Mouse (Mus musculus) frontal cortex, postnatal 14 days (tissue): ENCODE data around the gene Grik4.

Experiments
- DNase-seq, 2 experiments: peaks; one replicate each; pipeline ENCODE4 v3.0.0; 2022; ENCODE audit warnings: low spot score in 2 of 2

Grik4 gene

DNA sequence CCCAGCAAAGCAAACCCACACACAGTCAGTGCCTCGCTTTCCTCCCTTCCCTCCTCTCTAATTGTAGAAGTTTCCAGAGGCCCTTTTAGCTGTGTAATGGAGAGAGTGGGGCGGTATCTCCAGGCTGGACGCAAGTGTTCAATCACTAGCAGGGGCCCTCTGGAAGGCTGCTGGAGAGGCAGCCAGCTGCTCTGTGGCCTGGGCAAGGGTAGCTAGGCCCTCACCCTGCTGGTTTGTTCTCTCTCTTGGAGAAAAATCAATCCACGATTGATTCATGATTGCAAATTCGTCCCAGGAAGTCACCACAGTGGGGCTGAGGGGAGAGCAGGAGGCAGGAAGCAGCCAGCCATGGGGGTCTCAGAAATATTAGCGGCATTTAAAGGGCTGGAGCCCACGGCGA, 271.3 kb downstream of the Grik4 start:
- no peak for DNase-seq

DNA sequence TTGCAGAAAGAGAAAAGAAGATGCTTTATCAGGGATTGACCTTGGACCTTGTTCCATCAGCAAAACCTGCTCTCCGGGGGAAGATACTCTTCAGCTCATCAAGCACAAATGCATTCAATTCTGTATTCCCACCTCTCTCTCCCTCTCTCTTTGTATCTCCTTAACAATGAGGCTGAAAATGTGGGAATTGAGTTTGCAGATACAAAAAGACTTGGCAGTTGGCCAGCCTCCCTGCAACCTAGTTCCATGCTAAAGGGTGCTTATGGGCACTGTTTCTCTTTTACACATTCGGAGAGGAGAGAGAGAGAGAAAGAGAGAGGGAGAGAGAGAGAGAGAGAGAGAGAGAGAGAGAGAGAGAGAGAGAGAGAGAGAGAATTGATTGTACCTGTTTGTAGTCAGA, 273.7 kb downstream of the Grik4 start:
- DNase-seq: no peak

DNA sequence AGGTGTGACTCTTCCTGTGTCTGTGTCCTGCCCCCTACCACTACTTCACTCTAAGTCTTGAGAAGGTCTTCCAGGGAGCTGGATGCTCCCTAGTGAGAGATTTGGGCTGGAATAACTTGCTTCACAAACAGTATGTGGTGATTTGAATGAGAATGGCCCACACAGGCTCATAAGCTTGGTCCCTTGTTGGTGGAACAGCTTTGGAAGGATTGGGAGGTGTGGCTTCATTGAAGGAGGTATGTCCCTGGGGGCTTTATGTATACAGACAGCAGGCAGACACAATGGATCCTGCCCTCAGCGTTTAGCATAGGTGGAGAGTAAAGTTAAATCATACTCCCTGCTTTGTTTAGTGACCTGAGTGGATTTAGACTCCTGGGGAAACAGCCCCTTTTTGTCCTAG, 282.8 kb downstream of the Grik4 start:
- DNase-seq: no peak

DNA sequence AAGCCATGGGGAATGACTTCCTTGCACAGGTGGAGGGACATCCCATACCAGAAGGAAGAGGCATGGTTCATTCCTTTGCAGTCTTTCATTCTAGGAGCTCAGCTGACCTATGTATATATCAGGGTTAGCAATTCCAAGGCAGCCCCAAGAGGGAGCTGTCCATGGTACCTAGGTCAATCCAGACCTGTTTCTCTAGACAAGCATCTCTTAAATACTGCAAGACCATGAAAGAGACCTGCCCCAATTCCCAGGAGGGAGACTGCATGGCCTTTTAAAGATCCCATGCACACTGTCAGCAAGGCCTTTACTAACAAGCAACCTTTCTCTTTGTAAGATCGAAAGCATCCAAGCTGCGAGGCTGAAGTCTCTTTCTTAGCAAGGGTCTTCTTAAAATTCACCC, 291.5 kb downstream of the Grik4 start:
- DNase-seq: no peak

DNA sequence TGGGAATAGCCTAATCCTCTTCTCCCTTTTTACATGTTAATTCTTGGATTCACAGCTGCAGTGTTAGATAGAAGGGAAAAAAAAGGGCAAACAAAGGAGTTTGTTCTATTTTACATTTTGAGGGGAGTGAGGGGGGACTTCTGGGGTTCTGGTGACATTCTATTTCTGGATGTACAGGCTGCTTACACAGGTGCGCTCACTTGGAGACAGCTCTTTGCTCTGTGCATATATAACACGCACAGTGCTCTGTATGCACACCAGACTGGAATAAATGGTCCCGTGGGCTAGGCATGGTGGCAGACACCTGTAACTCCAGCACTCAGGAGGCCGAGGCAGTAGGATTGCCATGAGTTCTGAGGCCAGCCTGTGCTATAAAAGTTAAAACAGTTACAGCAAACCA, 292.0 kb downstream of the Grik4 start:
- no peak for DNase-seq

DNA sequence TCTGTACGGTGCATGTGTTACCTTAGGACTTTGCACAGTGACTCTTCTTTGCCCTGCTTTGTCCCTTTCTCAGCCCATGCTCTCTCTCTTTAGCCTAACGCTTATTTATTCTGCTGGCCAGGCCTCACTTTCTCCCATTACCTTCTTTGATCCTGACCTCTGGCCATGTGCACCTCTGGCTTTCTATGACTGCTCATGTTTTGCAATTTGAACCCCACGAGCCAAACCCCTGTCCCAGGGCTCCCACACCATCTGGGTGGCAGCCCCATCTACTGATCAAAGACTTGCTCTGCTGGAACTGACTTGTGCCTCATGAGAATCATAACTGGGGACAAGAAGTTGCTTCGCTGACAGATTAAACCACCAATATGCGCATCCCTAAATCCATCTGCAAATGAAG, 294.4 kb downstream of the Grik4 start:
- DNase-seq: no peak

DNA sequence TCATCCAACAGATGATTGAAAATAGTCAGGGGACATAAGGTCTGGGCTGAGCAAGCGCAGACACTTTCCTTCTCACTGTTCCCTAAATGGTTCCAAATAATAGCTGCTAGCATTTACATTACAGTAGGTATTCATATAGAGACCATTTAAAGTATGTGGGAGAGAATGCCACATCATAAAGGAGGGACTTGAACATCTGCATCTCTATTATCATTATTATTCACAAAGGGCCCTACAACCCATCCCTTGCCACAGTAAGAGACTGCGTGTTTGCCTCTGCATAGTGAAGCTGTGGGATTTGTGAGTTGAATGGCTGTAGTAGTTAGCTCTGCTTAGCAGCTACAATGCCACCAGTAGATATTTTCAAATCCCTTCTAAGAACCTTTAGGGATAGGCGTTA, 296.2 kb downstream of the Grik4 start:
- no peak for DNase-seq

DNA sequence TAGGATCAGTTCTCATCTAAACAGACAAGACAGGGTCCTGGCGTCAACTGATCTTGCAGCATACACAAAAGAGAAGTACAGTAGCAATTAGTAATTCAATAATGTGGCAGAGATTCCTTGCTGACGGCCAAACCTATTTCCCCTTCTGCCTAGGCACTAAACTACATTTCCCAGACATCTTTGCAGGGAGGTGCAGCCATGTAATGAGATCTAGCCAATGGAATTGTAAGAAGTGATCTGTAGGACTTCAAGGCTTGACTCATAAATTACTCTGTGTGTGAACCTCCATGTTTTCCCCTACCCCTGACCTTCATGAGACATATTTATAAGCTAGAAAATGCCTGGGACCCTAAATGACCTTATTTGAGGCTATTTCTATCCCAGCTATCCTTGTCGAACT, 296.7 kb downstream of the Grik4 start:
- no peak for DNase-seq

DNA sequence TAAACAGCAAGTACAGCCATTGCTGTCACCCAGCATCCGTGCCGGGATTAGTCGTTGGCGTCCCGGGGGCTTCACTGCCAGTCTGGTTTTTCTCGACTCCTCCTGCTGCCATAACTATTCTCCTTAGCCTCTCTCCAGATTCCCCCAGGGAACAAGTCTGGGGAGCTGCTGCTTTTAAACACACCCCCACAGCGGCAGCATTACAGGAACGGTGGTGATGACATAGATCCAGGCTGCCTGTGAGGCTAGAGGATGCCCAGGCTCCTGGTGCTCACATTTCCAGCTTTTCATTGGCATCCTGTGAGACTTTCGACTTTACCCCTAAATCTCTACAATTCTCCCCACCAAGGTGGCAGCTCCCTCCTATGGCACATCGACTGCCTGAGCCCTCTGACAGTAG, 297.5 kb downstream of the Grik4 start:
- DNase-seq: no peak

DNA sequence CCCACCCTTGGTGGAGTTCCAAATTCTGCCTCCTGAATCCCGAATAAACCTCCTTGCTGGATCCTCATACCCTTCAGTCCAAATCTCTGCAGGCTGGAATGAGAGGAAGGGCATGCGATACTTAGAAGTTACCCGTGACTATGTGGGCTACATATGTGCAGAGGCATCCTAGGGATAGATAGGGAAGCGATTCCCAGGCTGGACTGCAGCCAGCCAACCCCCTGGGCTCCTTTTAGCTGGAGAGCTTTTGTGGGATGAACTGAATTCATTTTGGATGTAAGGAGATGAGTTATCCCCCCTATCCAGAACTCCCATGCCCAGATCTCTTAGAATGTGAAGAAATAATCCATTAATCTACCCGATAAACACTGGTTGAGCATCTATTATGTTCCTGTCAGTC, 299.1 kb downstream of the Grik4 start:
- DNase-seq: no peak

DNA sequence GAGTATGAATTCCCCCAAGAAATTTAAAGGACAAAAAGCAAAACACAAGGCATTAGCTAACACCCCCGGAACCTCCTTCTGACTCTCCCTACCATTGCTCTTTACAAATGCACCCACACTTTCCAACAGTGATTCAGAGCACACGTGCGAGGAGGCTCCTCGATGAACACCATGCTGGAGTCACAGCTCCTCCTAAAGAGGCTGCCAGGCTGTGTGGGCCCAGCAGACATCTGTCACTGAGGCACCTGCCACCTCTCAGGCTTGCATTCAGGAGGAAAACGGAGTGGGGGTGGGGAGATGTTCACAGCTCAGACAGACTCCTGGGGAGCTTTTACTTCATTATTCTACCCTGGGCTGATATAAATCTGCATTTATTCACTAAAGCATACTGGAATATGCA, 301.5 kb downstream of the Grik4 start:
- peak; percentile 71 to 72 for DNase-seq

DNA sequence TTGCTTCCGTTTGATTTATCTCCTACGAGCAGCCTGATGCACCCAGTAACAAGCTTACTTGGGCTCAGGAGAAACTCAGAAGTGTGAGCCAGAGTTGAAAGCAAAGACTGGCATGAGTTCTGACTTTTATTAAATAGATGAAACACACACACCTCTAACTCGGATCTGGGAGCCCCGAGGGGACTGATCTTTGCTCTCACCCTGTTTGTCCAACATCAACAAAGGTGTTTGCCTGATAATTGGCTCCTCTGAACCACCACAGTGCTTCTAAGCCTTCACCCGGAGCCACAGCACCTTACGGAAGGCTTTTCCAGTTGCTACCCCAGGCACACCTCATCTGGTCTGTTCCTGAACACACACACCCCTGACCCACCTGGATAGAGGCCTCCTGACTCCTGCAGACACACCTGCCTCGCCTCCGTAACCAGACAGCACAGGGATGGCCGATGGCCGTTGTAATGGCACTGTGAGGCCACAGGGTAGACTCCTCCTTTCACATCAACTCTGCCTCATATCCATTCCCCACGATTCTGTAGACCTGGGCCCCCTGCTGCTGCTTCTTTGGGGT, 302.7 kb downstream of the Grik4 start:
- no peak for DNase-seq

DNA sequence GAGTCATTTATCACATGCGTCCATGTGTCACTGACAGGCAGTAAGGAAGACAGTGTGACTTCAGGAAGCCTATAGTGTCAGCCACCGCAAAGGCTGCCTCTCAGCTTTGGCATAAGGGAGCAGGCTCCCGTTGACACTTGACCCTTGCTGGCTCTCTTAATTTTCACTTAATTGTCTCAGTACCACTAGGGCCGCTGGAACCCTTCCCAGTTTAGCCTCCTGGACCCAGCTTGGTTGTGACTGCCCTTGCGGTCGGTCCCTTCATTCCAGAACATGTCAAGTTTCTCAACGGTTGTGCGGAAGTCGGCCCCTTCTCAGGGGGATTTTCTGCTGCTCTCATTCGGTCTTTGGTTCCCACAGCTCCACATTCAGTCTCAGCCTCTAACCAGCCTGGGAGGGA, 307.8 kb downstream of the Grik4 start:
- no peak for DNase-seq

DNA sequence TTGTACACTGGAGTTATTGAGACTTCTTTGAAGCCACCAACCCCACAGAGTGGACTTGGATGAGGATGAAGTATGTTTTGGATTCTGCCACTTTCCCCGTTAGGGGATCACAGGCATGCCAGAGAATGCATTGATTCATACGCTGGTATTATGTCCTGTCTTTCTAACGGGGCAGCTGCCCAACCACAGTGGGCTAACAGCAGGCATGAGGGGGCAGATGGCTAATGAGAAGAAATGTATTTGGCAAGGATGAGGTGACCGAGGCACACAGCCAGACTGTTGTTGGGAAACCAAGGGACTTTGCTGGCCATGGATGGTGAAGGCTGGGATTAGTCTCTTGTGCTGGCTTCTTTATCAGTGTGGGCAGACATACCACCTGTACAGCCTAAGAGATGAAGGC, 312.8 kb downstream of the Grik4 start:
- DNase-seq: no peak

DNA sequence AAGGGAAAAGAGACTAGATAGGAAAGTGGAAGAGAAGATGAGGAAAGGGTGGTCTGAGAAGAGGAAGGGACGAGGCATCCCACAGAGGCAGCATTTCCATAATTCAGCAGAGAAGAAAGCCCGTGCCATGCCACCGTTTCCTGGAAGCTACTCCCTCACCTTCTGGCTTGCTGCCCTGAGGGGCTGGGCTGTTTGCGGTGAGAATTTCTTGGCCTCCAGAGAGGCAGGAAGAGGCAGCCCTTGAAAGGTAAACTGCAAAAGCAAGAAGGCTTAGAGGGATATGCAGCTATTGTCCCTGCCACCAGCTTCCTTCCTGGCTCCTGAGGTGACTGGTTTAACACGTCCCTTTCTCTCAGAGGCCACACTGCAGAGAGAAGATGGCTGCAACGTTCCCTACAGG, 316.7 kb downstream of the Grik4 start:
- no peak for DNase-seq

DNA sequence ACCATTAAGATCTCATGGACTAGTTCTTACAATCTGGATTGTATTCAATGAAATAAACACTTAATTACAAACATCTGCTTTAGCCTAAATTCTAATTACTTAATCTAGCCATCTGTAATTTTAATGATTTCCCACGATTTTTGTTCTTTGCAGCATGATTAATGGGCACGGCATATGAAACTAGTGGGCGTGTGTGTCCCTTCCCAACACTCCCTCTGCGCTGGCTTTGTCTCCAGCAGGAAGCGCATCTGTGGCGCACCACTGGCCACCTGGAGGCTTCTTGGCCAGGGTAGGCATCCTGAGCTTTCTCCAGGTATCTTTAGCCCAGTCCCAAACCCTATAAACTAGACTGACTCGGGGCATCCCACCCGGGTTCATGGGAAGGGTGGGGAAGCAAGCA, 317.1 kb downstream of the Grik4 start:
- DNase-seq: no peak

DNA sequence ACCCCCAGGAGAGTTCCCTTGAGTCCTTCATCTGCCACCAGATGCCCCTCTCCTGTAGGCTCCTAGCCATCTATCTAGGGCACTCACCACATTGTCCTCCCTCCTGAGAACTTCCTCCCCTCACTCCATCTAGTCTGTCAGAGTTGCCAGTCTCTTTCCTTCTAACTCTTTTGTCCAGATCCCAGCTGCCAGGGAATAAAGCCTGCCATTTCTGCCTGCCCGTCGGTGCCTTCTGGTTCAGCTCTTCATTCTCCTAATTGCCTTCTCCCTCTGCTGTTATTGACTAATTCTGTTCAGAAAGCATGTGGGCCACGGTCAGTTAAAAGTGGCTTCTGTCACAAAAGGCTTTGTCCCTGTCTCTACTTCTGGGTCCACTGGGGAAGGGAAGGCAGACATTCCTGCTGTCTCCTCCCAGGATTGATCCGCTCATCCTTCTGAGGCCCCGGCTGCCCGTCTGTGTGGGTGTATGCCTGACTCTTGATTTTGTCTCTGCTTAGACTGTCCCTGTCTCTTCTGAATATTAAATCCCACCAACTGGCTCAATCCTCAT, 318.0 kb downstream of the Grik4 start:
- no peak for DNase-seq

DNA sequence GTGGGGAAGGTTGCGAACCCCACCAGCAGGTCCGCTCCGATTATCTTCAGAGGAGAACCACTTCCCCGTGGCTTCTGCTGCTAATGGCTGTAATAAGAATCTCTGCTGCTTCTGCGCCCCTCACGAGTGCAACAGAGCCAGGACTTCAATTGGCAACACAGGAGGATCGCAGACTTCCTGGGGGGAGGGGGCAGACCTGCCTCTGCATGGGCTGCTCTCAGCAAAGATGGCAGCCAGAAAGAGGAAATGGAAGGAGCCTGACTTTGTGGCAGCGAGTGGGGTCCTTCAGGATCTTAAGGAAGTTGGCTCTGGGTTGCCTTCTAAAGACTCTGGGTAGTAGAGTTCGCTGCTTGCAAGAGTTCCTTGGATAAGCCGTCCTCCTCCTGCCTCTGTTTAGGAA, 329.9 kb downstream of the Grik4 start:
- DNase-seq: no peak

DNA sequence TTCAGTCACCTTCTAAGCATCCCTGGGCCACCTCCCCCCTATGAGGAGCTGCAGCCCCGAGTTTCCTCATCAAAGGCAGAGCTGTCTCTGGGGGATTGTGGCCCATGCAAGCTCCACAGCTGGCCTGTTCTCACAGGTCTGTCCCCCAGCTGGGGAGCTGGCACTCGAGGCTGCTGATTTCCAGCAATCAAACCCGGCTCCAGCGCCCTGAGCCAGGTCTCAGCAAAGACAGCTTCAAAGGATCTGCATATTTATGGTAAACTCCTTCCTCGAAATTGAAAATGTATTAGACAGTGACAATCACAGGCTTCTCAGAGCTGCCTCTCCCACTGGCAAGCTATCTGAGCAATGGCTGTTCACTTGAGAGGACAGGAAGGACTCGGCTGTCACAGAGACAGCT, 330.5 kb downstream of the Grik4 start:
- DNase-seq: no peak

DNA sequence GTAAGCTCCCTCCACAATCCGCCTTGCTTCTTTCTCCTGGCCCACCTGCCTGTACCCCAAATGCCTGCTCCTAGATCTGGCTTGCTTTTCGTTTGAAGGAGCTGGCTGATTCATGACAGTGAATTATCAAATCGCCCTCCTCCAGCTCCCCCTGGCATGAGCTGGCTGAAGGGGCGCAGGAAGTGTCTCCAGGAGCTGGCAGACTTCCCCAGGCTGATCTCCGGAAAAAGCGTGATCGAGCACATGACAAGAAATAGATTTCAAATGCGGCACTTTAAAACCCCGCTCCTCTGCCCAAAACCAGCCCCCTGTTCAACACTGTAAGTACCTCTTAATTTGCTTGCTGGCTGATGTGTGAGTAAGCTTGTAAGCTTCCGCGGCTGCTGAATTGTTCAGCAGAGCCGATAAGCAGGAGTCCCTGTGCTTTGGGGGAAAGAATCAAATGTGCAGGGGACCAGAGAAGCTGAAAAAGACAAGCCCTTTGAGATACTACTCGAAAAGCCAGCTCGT, 331.8 kb downstream of the Grik4 start:
- DNase-seq: no peak

DNA sequence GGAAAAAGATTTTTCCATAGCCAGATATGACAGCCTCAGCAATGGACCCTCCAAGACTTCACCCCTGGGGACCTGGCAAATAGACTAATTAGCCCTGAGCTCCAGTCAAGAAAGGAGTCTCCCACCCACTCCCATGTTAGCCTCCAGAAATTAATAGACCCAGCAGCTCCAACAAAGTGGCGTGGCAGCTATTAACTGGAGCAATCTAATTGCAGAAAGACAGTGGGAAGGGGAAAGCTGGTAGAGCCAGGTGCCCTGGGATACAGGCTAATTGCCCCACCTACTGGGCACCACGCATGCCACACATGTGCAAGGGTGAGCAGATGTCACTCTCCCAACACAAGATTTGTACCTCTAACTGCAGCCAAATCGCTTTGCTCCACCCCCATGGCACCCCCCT, 342.8 kb downstream of the Grik4 start:
- no peak for DNase-seq

DNA sequence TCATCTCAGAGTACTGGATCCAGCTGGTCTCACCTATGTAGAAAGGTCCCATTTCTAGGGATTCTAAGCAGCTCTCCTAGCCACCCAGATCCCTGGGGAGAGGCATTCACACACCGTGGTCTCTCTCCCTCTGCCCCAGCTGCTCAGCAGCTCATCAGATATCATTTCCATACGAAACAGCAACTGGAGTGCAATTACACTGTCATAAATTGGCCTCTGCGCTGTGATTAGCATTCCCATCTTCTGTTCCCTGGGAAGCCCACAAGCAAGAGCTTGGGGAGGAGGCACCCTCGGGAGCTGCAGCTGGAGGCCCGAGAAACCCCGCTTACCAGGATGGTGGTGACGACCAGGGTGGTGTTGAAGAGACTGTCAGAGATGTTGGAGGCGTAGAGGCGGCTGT, 346.8 kb downstream of the Grik4 start:
- no peak for DNase-seq

DNA sequence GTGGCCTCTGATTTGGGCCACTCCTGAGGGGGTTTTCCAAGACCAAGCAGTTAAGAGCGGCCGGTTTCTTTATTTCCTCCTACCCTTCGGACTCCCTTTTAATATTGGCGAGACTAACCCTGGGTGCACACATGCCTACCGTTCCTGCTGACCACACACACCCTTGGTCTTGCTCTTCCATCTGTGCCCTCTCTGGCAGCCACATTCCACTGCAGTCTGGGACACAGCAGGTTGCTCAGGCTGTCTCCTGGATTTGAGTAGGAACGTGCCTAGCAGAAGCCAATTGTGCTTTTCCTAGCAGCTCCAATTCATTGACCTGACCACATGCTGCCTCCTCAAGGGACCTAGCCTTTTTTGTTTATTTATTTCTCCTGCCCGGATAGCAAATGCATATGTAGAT, 365.8 kb downstream of the Grik4 start:
- no peak for DNase-seq

DNA sequence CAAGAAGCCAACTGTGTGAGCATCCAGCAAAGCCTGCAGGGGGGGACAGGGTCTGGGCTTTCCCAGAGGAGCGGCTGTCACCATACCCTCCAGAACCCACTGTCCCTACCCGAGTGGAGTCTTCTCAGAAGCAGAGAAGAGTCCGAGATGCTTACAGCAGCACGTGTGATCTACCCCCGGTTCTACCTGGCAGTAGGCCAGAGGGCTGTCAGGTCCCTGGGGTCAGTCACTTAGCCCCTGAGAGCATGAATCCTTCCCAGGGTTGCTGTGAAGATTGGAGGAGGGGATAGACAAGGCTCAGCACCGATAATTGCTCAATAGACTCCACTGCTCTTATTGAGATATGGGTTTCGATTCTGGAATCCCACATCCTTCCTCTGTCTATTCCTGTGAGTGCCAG, 366.2 kb downstream of the Grik4 start:
- DNase-seq: no peak
